Mouse (Mus musculus) heart, embryonic 14.5 days (tissue): ENCODE data around the gene Synpr. TPM values are rescaled to one million over a fixed set of nuclear protein-coding genes. Genes with fewer than 3 reads are reported as not detected.

Experiments
- ATAC-seq: fragments of 200-750 bp; cut with Nextera tagmentation; 2 replicates; pipeline ENCODE4 v1.8.0; 2017; ENCODE audit warnings: low read depth, moderate TSS enrichment; ENCODE audit not compliant: insufficient number of reproducible peaks, insufficient read depth, low FRiP score
- H3K27ac ChIP-seq, 2 experiments: fragments of 200-500 bp in 1 of 2; fragments of 300-500 bp in 1 of 2; sonication (generic) in 1 of 2; replicated peaks in 1 of 2; 2 replicates each; pipeline ENCODE4 v1.5.1; 2012 to 2014; ENCODE audit warnings: low read depth in 2 of 2, low read length in 2 of 2, control low read depth in 1 of 2, mild to moderate bottlenecking in 1 of 2, mixed read lengths in 1 of 2; ENCODE audit not compliant: control insufficient read depth in 1 of 2, insufficient read depth in 1 of 2
- H3K27me3 ChIP-seq: fragments of 300-500 bp; sonication (generic); 2 replicates; pipeline ENCODE4 v1.6.1; 2014; ENCODE audit warnings: mild to moderate bottlenecking, low read length, control low read depth; ENCODE audit not compliant: control insufficient read depth, insufficient read depth
- H3K36me3 ChIP-seq: fragments of 300-500 bp; sonication (generic); 2 replicates; pipeline ENCODE4 v1.6.1; 2014; ENCODE audit warnings: mild to moderate bottlenecking, control low read depth, low read length, mixed read lengths; ENCODE audit not compliant: control insufficient read depth, insufficient read depth
- H3K4me1 ChIP-seq, 2 experiments: fragments of 200-500 bp in 1 of 2; fragments of 300-500 bp in 1 of 2; sonication (generic) in 1 of 2; 2 replicates each; pipeline ENCODE4 v1.6.1; 2012 to 2014; ENCODE audit warnings: low read length in 2 of 2, control low read depth in 1 of 2, mixed read lengths in 1 of 2; ENCODE audit not compliant: control insufficient read depth in 2 of 2, insufficient read depth in 2 of 2
- H3K4me2 ChIP-seq: fragments of 300-500 bp; sonication (generic); 2 replicates; pipeline ENCODE4 v1.6.1; 2014; ENCODE audit warnings: mild to moderate bottlenecking, low read length
- H3K4me3 ChIP-seq, 2 experiments: fragments of 200-500 bp in 1 of 2; fragments of 300-500 bp in 1 of 2; sonication (generic) in 1 of 2; 2 replicates each; pipeline ENCODE4 v1.5.1; 2012 to 2014; ENCODE audit warnings: low read length in 2 of 2, mild to moderate bottlenecking in 2 of 2, control low read depth in 1 of 2, low read depth in 1 of 2, moderate library complexity in 1 of 2; ENCODE audit not compliant: control insufficient read depth in 1 of 2, insufficient read depth in 1 of 2
- H3K9ac ChIP-seq: fragments of 300-500 bp; sonication (generic); 2 replicates; pipeline ENCODE4 v1.6.1; 2014; ENCODE audit warnings: mild to moderate bottlenecking, low read length
- H3K9me3 ChIP-seq: fragments of 300-500 bp; sonication (generic); 2 replicates; pipeline ENCODE4 v1.6.1; 2016; ENCODE audit warnings: low read length, control low read depth; ENCODE audit not compliant: control insufficient read depth
- WGBS: fragments of 180-500 bp; shearing (Covaris S2); extraction: QIAGEN DNeasy Blood & Tissue Kit; methylation state at CpG from one replicate; pipeline ENCODE4 v1.1.7; 2014; 5-methylcytosine and 5-hydroxymethylcytosine counted together
- polyA plus RNA-seq: library from polyadenylated mRNA; unstranded; fragments of >200 nt; fragmentation: Nextera tagmentation; extraction: Ambion mirVana; gene quantifications from 2 replicates; pipeline ENCODE4 v1.2.1, GENCODE M21; 2014

Synpr gene
- polyA plus RNA-seq, 1 experiment from 2014 or later, result 0.51 TPM

- H3K27ac ChIP-seq, result no peak overlapping the region
- H3K4me1 ChIP-seq, result no peaks in the 10 kb centered on the region
- no peaks in the 10 kb centered on the region for H3K9me3 ChIP-seq
- no peak for ATAC-seq
- no peaks in the 10 kb centered on the region for H3K27me3 ChIP-seq
- 50% methylated on average over 1 of the region's 1 CpGs for WGBS
- no peak overlapping the region for H3K4me3 ChIP-seq
- H3K4me2 ChIP-seq, result no peak overlapping the region
- H3K36me3 ChIP-seq, result no peaks in the 10 kb centered on the region
- no peak overlapping the region for H3K9ac ChIP-seq
These were observed 269.2 kb downstream of the Synpr start for GRCm38 (mm10) chr14:13553616-13554370.

GRCm38 (mm10) chr14:13554631-13555030, 270.1 kb downstream of the Synpr start:
- Histone ChIP-seq H3K27ac (no peak overlapping the region), H3K9ac (no peak overlapping the region), H3K36me3 (no peaks in the 10 kb centered on the region), H3K9me3 (no peaks in the 10 kb centered on the region), H3K4me3 (no peak overlapping the region), H3K4me2 (no peak overlapping the region), H3K27me3 (no peaks in the 10 kb centered on the region), H3K4me1 (no peaks in the 10 kb centered on the region)
- ATAC-seq, result no peak
- 75% methylated on average over 4 of the region's 4 CpGs for WGBS

- 75% methylated on average over 2 of the region's 2 CpGs for WGBS
- Histone ChIP-seq H3K27me3 (no peaks in the 10 kb centered on the region), H3K27ac (no peak overlapping the region), H3K4me2 (no peak overlapping the region), H3K9me3 (no peaks in the 10 kb centered on the region), H3K4me1 (no peaks in the 10 kb centered on the region), H3K9ac (no peak overlapping the region), H3K4me3 (no peak overlapping the region), H3K36me3 (no peaks in the 10 kb centered on the region)
- ATAC-seq, result no peak
These were observed 273.5 kb downstream of the Synpr start for GRCm38 (mm10) chr14:13558117-13558516.

- Histone ChIP-seq H3K9me3 (no peaks in the 10 kb centered on the region), H3K4me3 (no peak overlapping the region), H3K36me3 (no peaks in the 10 kb centered on the region), H3K4me1 (no peaks in the 10 kb centered on the region), H3K9ac (no peak overlapping the region), H3K27ac (no peak overlapping the region), H3K27me3 (no peaks in the 10 kb centered on the region), H3K4me2 (no peak overlapping the region)
- WGBS, result 68% methylated on average over 1 of the region's 1 CpGs
- ATAC-seq, result no peak
These were observed 282.7 kb downstream of the Synpr start for GRCm38 (mm10) chr14:13567250-13567649.

GRCm38 (mm10) chr14:13567996-13568395, 283.4 kb downstream of the Synpr start:
- Histone ChIP-seq H3K9me3 (no peaks in the 10 kb centered on the region), H3K27me3 (no peaks in the 10 kb centered on the region), H3K9ac (no peak overlapping the region), H3K4me3 (no peak overlapping the region), H3K36me3 (no peaks in the 10 kb centered on the region), H3K4me2 (no peak overlapping the region), H3K4me1 (no peaks in the 10 kb centered on the region), H3K27ac (no peak overlapping the region)
- 69% methylated on average over 2 of the region's 2 CpGs for WGBS
- ATAC-seq, result no peak

- Histone ChIP-seq H3K36me3 (no peaks in the 10 kb centered on the region), H3K4me3 (no peak overlapping the region), H3K27ac (no peak overlapping the region), H3K4me1 (no peaks in the 10 kb centered on the region), H3K9me3 (no peaks in the 10 kb centered on the region), H3K9ac (no peak overlapping the region), H3K4me2 (no peak overlapping the region), H3K27me3 (no peaks in the 10 kb centered on the region)
- ATAC-seq, result no peak
These were observed 287.4 kb downstream of the Synpr start for GRCm38 (mm10) chr14:13571941-13572340.

- Histone ChIP-seq H3K27me3 (no peaks in the 10 kb centered on the region), H3K9me3 (no peaks in the 10 kb centered on the region), H3K27ac (no peak overlapping the region), H3K4me1 (no peaks in the 10 kb centered on the region), H3K9ac (no peak overlapping the region), H3K4me2 (no peak overlapping the region), H3K36me3 (no peaks in the 10 kb centered on the region), H3K4me3 (no peak overlapping the region)
- WGBS, result 16% methylated on average over 1 of the region's 1 CpGs
- ATAC-seq, result no peak
These were observed 287.9 kb downstream of the Synpr start for GRCm38 (mm10) chr14:13572530-13572929.

GRCm38 (mm10) chr14:13578101-13578500, 293.5 kb downstream of the Synpr start:
- Histone ChIP-seq H3K9ac (no peak overlapping the region), H3K27me3 (no peaks in the 10 kb centered on the region), H3K4me2 (no peak overlapping the region), H3K4me3 (no peak overlapping the region), H3K36me3 (no peaks in the 10 kb centered on the region), H3K4me1 (no peaks in the 10 kb centered on the region), H3K27ac (no peak overlapping the region), H3K9me3 (no peaks in the 10 kb centered on the region)
- ATAC-seq, result no peak
- 75% methylated on average over 2 of the region's 2 CpGs for WGBS
